Mouse (Mus musculus) myocyte (in vitro differentiated cells): Measurements from ENCODE around the gene Cyp27b1.

Source experiments
- MYOG ChIP-seq, 3 experiments: IDR thresholded peaks; one replicate each; pipeline ENCODE4 v1.6.1; 2011; ENCODE audit warnings: control low read depth in 2 of 3, low read depth in 2 of 3, mild to moderate bottlenecking in 2 of 3; ENCODE audit not compliant: insufficient read length in 2 of 3, control insufficient read depth in 1 of 3, insufficient read depth in 1 of 3
- POLR2A ChIP-seq: IDR thresholded peaks from one replicate; pipeline ENCODE4 v1.6.1; 2011; ENCODE audit warnings: low read depth, mild to moderate bottlenecking, control low read depth, moderate library complexity; ENCODE audit not compliant: insufficient read length
- REST ChIP-seq: IDR thresholded peaks from one replicate; pipeline ENCODE4 v1.6.1; 2011; ENCODE audit warnings: mild to moderate bottlenecking, control low read depth, moderate library complexity; ENCODE audit not compliant: insufficient read depth, insufficient read length
- TCF12 ChIP-seq: IDR thresholded peaks from one replicate; pipeline ENCODE4 v1.6.1; 2011; ENCODE audit warnings: mild to moderate bottlenecking, control low read depth; ENCODE audit not compliant: poor library complexity, insufficient read depth, severe bottlenecking

DNA sequence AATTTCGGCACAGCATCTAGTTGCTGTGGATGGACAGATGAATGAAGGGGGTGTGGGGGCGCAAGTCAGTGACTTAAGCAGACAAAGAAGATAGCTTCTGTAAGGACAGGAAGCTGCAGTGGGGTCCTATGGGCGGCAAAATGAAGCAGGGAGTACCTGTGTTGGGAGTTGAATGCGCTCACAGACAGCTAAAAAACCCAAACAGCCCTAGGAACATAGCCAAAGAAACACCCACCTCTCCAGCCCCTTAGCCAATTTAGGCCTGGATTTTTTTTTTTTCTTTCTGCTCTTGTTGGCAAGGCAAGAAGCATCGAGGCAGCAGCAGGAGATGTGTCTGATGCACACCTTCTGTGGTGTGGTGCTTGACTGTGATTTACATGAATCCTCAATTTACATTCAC, 13.0 kb downstream of the Cyp27b1 start:
- TF ChIP-seq REST: no peak
- no peak for TF ChIP-seq POLR2A
- TF ChIP-seq TCF12: no peak
- TF ChIP-seq MYOG (IDR thresholded peaks at IDR 0.05; ENCODE audit: control insufficient read depth in 1 of 3, insufficient read depth in 1 of 3, insufficient read length in 2 of 3, low read depth in 2 of 3): no peak
